Mouse (Mus musculus) liver, embryonic 12.5 days (tissue): ENCODE data around the gene Prkd1. TPM values are rescaled to one million over a fixed set of nuclear protein-coding genes. Genes with fewer than 3 reads are reported as not detected.

Experiments
- ATAC-seq: fragments of 200-750 bp; cut with Nextera tagmentation; 2 replicates; pipeline ENCODE4 v1.8.0; 2017; ENCODE audit warnings: moderate number of reproducible peaks, mild to moderate bottlenecking, moderate library complexity
- H3K27ac ChIP-seq: fragments of 300-500 bp; sonication (generic); 2 replicates; pipeline ENCODE4 v1.5.1; 2016; ENCODE audit warnings: mild to moderate bottlenecking
- H3K27me3 ChIP-seq: fragments of 300-500 bp; sonication (generic); replicated peaks from 2 replicates; pipeline ENCODE4 v1.6.1; 2016; ENCODE audit warnings: mild to moderate bottlenecking, moderate library complexity
- H3K36me3 ChIP-seq: fragments of 300-500 bp; sonication (generic); 2 replicates; pipeline ENCODE4 v1.6.1; 2016; ENCODE audit warnings: mild to moderate bottlenecking, moderate library complexity
- H3K4me1 ChIP-seq: fragments of 300-500 bp; sonication (generic); 2 replicates; pipeline ENCODE4 v1.6.1; 2016
- H3K4me2 ChIP-seq: fragments of 300-500 bp; sonication (generic); 2 replicates; pipeline ENCODE4 v1.6.1; 2016; ENCODE audit warnings: mild to moderate bottlenecking, moderate library complexity
- H3K4me3 ChIP-seq: fragments of 300-500 bp; sonication (generic); 2 replicates; pipeline ENCODE4 v1.5.1; 2016; ENCODE audit warnings: mild to moderate bottlenecking, moderate library complexity
- H3K9ac ChIP-seq: fragments of 300-500 bp; sonication (generic); 2 replicates; pipeline ENCODE4 v1.6.1; 2016; ENCODE audit warnings: mild to moderate bottlenecking, moderate library complexity
- H3K9me3 ChIP-seq: fragments of 300-500 bp; sonication (generic); replicated peaks from 2 replicates; pipeline ENCODE4 v1.6.1; 2016; ENCODE audit warnings: mild to moderate bottlenecking, moderate library complexity
- WGBS: fragments of 180-500 bp; shearing (Covaris S2); methylation state at CpG from one replicate; pipeline ENCODE4 v1.1.7; 2016; ENCODE audit not compliant: insufficient replicate concordance; 5-methylcytosine and 5-hydroxymethylcytosine counted together
- polyA plus RNA-seq: library from polyadenylated mRNA; unstranded; fragments of >200 nt; fragmentation: Nextera tagmentation; extraction: Ambion mirVana; gene quantifications from 2 replicates; pipeline ENCODE4 v1.2.1, GENCODE M21; 2016

Gene Prkd1
- polyA plus RNA-seq, 1 experiment from 2014 or later = 1.4 TPM

- 65% methylated on average over 3 of the region's 3 CpGs for WGBS
- Histone ChIP-seq H3K9me3 (no peaks in the 10 kb centered on the region), H3K36me3 (no peaks in the 10 kb centered on the region), H3K4me3 (no peak overlapping the region), H3K27me3 (no peaks in the 10 kb centered on the region), H3K4me2 (no peak overlapping the region), H3K9ac (no peak overlapping the region), H3K4me1 (no peaks in the 10 kb centered on the region), H3K27ac (no peak overlapping the region)
- ATAC-seq = no peak
Measured at GRCm38 (mm10) chr12:50499796-50500504, 148.9 kb downstream of the Prkd1 start.

GRCm38 (mm10) chr12:50496006-50496405, 152.9 kb downstream of the Prkd1 start:
- ATAC-seq = no peak
- Histone ChIP-seq H3K4me3 (no peak overlapping the region), H3K9me3 (no peaks in the 10 kb centered on the region), H3K9ac (no peak overlapping the region), H3K27me3 (no peaks in the 10 kb centered on the region), H3K4me2 (no peak overlapping the region), H3K27ac (no peak overlapping the region), H3K36me3 (no peaks in the 10 kb centered on the region), H3K4me1 (no peaks in the 10 kb centered on the region)
- WGBS = 72% methylated on average over 3 of the region's 3 CpGs

GRCm38 (mm10) chr12:50479784-50480183, 169.1 kb downstream of the Prkd1 start:
- Histone ChIP-seq H3K4me3 (no peak overlapping the region), H3K4me1 (no peaks in the 10 kb centered on the region), H3K36me3 (no peaks in the 10 kb centered on the region), H3K9me3 (no peaks in the 10 kb centered on the region), H3K9ac (no peak overlapping the region), H3K27me3 (no peaks in the 10 kb centered on the region), H3K27ac (no peak overlapping the region), H3K4me2 (no peak overlapping the region)
- ATAC-seq = no peak
- 77% methylated on average over 7 of the region's 7 CpGs for WGBS

- H3K4me1 ChIP-seq = no peaks in the 10 kb centered on the region
- H3K27ac ChIP-seq = no peak overlapping the region
- H3K9me3 ChIP-seq = no peaks in the 10 kb centered on the region
- no peak overlapping the region for H3K4me3 ChIP-seq
- no peaks in the 10 kb centered on the region for H3K27me3 ChIP-seq
- no peak overlapping the region for H3K4me2 ChIP-seq
- H3K9ac ChIP-seq = no peak overlapping the region
- no peak for ATAC-seq
- no peaks in the 10 kb centered on the region for H3K36me3 ChIP-seq
- WGBS = 78% methylated on average over 3 of the region's 3 CpGs
Measured at GRCm38 (mm10) chr12:50457151-50457550, 191.7 kb downstream of the Prkd1 start.

GRCm38 (mm10) chr12:50451761-50452160, 197.1 kb downstream of the Prkd1 start:
- H3K27me3 ChIP-seq = no peaks in the 10 kb centered on the region
- no peak overlapping the region for H3K27ac ChIP-seq
- H3K4me3 ChIP-seq = no peak overlapping the region
- no peaks in the 10 kb centered on the region for H3K4me1 ChIP-seq
- no peaks in the 10 kb centered on the region for H3K36me3 ChIP-seq
- H3K9me3 ChIP-seq = no peaks in the 10 kb centered on the region
- 76% methylated on average over 3 of the region's 3 CpGs for WGBS
- no peak overlapping the region for H3K9ac ChIP-seq
- no peak for ATAC-seq
- no peak overlapping the region for H3K4me2 ChIP-seq

GRCm38 (mm10) chr12:50436660-50437059, 212.2 kb downstream of the Prkd1 start:
- Histone ChIP-seq H3K4me1 (no peaks in the 10 kb centered on the region), H3K36me3 (no peaks in the 10 kb centered on the region), H3K27me3 (no peaks in the 10 kb centered on the region), H3K4me2 (no peak overlapping the region), H3K9me3 (no peaks in the 10 kb centered on the region), H3K27ac (no peak overlapping the region), H3K4me3 (no peak overlapping the region), H3K9ac (no peak overlapping the region)
- WGBS = 76% methylated on average over 6 of the region's 6 CpGs
- no peak for ATAC-seq

GRCm38 (mm10) chr12:50430129-50430703, 218.7 kb downstream of the Prkd1 start:
- no peaks in the 10 kb centered on the region for H3K4me1 ChIP-seq
- no peaks in the 10 kb centered on the region for H3K27me3 ChIP-seq
- H3K4me2 ChIP-seq = no peak overlapping the region
- H3K27ac ChIP-seq = no peak overlapping the region
- WGBS = 78% methylated on average over 5 of the region's 5 CpGs
- no peak for ATAC-seq
- no peak overlapping the region for H3K4me3 ChIP-seq
- no peak overlapping the region for H3K9ac ChIP-seq
- no peaks in the 10 kb centered on the region for H3K9me3 ChIP-seq
- no peaks in the 10 kb centered on the region for H3K36me3 ChIP-seq

- WGBS = 68% methylated on average over 11 of the region's 11 CpGs
- H3K9me3 ChIP-seq = no peaks in the 10 kb centered on the region
- no peak overlapping the region for H3K27ac ChIP-seq
- H3K36me3 ChIP-seq = no peaks in the 10 kb centered on the region
- H3K4me2 ChIP-seq = no peak overlapping the region
- no peaks in the 10 kb centered on the region for H3K27me3 ChIP-seq
- no peak for ATAC-seq
- no peaks in the 10 kb centered on the region for H3K4me1 ChIP-seq
- no peak overlapping the region for H3K4me3 ChIP-seq
- no peak overlapping the region for H3K9ac ChIP-seq
Measured at GRCm38 (mm10) chr12:50352404-50352803, 296.5 kb downstream of the Prkd1 start.

- no peaks in the 10 kb centered on the region for H3K9me3 ChIP-seq
- no peak overlapping the region for H3K4me3 ChIP-seq
- no peak for ATAC-seq
- H3K9ac ChIP-seq = no peak overlapping the region
- H3K27me3 ChIP-seq = no peaks in the 10 kb centered on the region
- no peaks in the 10 kb centered on the region for H3K36me3 ChIP-seq
- H3K4me1 ChIP-seq = no peaks in the 10 kb centered on the region
- H3K4me2 ChIP-seq = no peak overlapping the region
- no peak overlapping the region for H3K27ac ChIP-seq
- WGBS = 59% methylated on average over 4 of the region's 4 CpGs
Measured at GRCm38 (mm10) chr12:50333182-50333581, 315.7 kb downstream of the Prkd1 start.

- ATAC-seq = no peak
- no peak overlapping the region for H3K4me2 ChIP-seq
- no peak overlapping the region for H3K27ac ChIP-seq
- H3K9ac ChIP-seq = no peak overlapping the region
- no peaks in the 10 kb centered on the region for H3K9me3 ChIP-seq
- H3K36me3 ChIP-seq = no peaks in the 10 kb centered on the region
- H3K27me3 ChIP-seq = no peaks in the 10 kb centered on the region
- H3K4me3 ChIP-seq = no peak overlapping the region
- H3K4me1 ChIP-seq = no peaks in the 10 kb centered on the region
Measured at GRCm38 (mm10) chr12:50314634-50315033, 334.3 kb downstream of the Prkd1 start.

GRCm38 (mm10) chr12:50309276-50309675, 339.6 kb downstream of the Prkd1 start:
- WGBS = 50% methylated on average over 3 of the region's 3 CpGs
- no peaks in the 10 kb centered on the region for H3K9me3 ChIP-seq

GRCm38 (mm10) chr12:50301334-50301733, 347.6 kb downstream of the Prkd1 start:
- WGBS = 42% methylated on average over 1 of the region's 1 CpGs

More at GRCm38 (mm10) chr12:50309276-50309675, 339.6 kb downstream of the Prkd1 start:
- H3K27me3 ChIP-seq = no peaks in the 10 kb centered on the region
- H3K9ac ChIP-seq = no peak overlapping the region
- no peaks in the 10 kb centered on the region for H3K36me3 ChIP-seq
- H3K4me2 ChIP-seq = no peak overlapping the region
- H3K27ac ChIP-seq = no peak overlapping the region
- no peak overlapping the region for H3K4me3 ChIP-seq
- no peaks in the 10 kb centered on the region for H3K4me1 ChIP-seq
- no peak for ATAC-seq

GRCm38 (mm10) chr12:50296067-50296466, 352.8 kb downstream of the Prkd1 start:
- Histone ChIP-seq H3K4me3 (no peak overlapping the region), H3K4me1 (no peaks in the 10 kb centered on the region), H3K36me3 (no peaks in the 10 kb centered on the region), H3K27ac (no peak overlapping the region), H3K27me3 (no peaks in the 10 kb centered on the region), H3K9me3 (no peaks in the 10 kb centered on the region), H3K9ac (no peak overlapping the region), H3K4me2 (no peak overlapping the region)
- ATAC-seq = no peak
- WGBS = 31% methylated on average over 2 of the region's 2 CpGs

More at GRCm38 (mm10) chr12:50301334-50301733, 347.6 kb downstream of the Prkd1 start:
- no peak overlapping the region for H3K27ac ChIP-seq
- H3K9me3 ChIP-seq = no peaks in the 10 kb centered on the region
- H3K4me2 ChIP-seq = no peak overlapping the region
- no peak overlapping the region for H3K9ac ChIP-seq
- ATAC-seq = no peak
- H3K27me3 ChIP-seq = no peaks in the 10 kb centered on the region
- no peak overlapping the region for H3K4me3 ChIP-seq
- no peaks in the 10 kb centered on the region for H3K4me1 ChIP-seq
- H3K36me3 ChIP-seq = no peaks in the 10 kb centered on the region
